Mouse (Mus musculus): ENCODE measurements around the gene Rcan1.

GRCm38 (mm10) chr16:92485436-92485835 lies 14.8 kb upstream of the Rcan1 start, which contains the start of gene Clic6:
- TF ChIP-seq CTCF (conservative IDR thresholded peaks at IDR 0.05; ENCODE audit: insufficient read depth, insufficient read length, low read depth, low read length) (no peak), POLR2A (IDR thresholded peaks at IDR 0.05; ENCODE audit: low read depth, low read length) (no peak)
